Mouse (Mus musculus) hindbrain, embryonic 14.5 days (tissue): ENCODE results near the gene Cxcr5. TPM values are rescaled to one million over a fixed set of nuclear protein-coding genes. Genes with fewer than 3 reads are reported as not detected.

ENCODE experiments used
- ATAC-seq: fragments of 200-750 bp; cut with Nextera tagmentation; 2 replicates; pipeline ENCODE4 v1.8.0; 2017; ENCODE audit warnings: moderate number of reproducible peaks, mild to moderate bottlenecking, moderate TSS enrichment, moderate library complexity; ENCODE audit not compliant: low FRiP score
- DNase-seq: peaks from one replicate; pipeline ENCODE4 v3.0.0-alpha.2; 2015; ENCODE audit warnings: low spot score
- H3K27ac ChIP-seq: fragments of 300-500 bp; sonication (generic); 2 replicates; pipeline ENCODE4 v1.5.1; 2014; ENCODE audit warnings: mild to moderate bottlenecking, moderate library complexity
- H3K27me3 ChIP-seq: fragments of 300-500 bp; sonication (generic); 2 replicates; pipeline ENCODE4 v1.6.1; 2014; ENCODE audit warnings: mild to moderate bottlenecking, low read length, mixed read lengths; ENCODE audit not compliant: control insufficient read depth, insufficient read depth
- H3K36me3 ChIP-seq: fragments of 300-500 bp; sonication (generic); replicated peaks from 2 replicates; pipeline ENCODE4 v1.6.1; 2014; ENCODE audit not compliant: control insufficient read depth, insufficient read depth
- H3K4me1 ChIP-seq: fragments of 300-500 bp; sonication (generic); replicated peaks from 2 replicates; pipeline ENCODE4 v1.6.1; 2014; ENCODE audit warnings: antibody characterized with exemption, low read length, mixed read lengths; ENCODE audit not compliant: control insufficient read depth, insufficient read depth
- H3K4me2 ChIP-seq: fragments of 300-500 bp; sonication (generic); replicated peaks from 2 replicates; pipeline ENCODE4 v1.6.1; 2014; ENCODE audit warnings: mild to moderate bottlenecking, moderate library complexity
- H3K4me3 ChIP-seq: fragments of 300-500 bp; sonication (generic); replicated peaks from 2 replicates; pipeline ENCODE4 v1.5.1; 2014; ENCODE audit warnings: mild to moderate bottlenecking, low read length
- H3K9ac ChIP-seq: fragments of 300-500 bp; sonication (generic); 2 replicates; pipeline ENCODE4 v1.6.1; 2014
- H3K9me3 ChIP-seq: fragments of 300-500 bp; sonication (generic); 2 replicates; pipeline ENCODE4 v1.6.1; 2016; ENCODE audit warnings: low read length; ENCODE audit not compliant: control insufficient read depth
- WGBS: fragments of 180-500 bp; shearing (Covaris S2); extraction: QIAGEN DNeasy Blood & Tissue Kit; methylation state at CpG from one replicate; pipeline ENCODE4 v1.1.7; 2014; 5-methylcytosine and 5-hydroxymethylcytosine counted together
- polyA plus RNA-seq: library from polyadenylated mRNA; unstranded; fragments of >200 nt; fragmentation: Nextera tagmentation; extraction: Ambion mirVana; gene quantifications from 2 replicates; pipeline ENCODE4 v1.2.1, GENCODE M21; 2014

The Cxcr5 gene
- polyA plus RNA-seq = not detected in 2 replicates

- WGBS = 49% methylated on average over 4 of the region's 4 CpGs
- Histone ChIP-seq H3K27ac (no peak within 1 kb of the TSS), H3K36me3 (no peaks in the 10 kb centered on the region), H3K9me3 (no peaks in the 10 kb centered on the region), H3K4me1 (no peaks in the 10 kb centered on the region), H3K9ac (no peak within 1 kb of the TSS), H3K27me3 (no peaks in the 10 kb centered on the region), H3K4me3 (no peak within 1 kb of the TSS), H3K4me2 (no peak within 1 kb of the TSS)
- ATAC-seq = no peak
- no peak for DNase-seq
Observed at GRCm38 (mm10) chr9:44561597-44561996, at the start of gene Cxcr5. Gene Cxcr5, minus strand, starts transcription at chr9:44561877.

GRCm38 (mm10) chr9:44610371-44610770 is 48.7 kb upstream of the Cxcr5 start:
- ATAC-seq = no peak
- H3K9me3 ChIP-seq = no peaks in the 10 kb centered on the region

DNA sequence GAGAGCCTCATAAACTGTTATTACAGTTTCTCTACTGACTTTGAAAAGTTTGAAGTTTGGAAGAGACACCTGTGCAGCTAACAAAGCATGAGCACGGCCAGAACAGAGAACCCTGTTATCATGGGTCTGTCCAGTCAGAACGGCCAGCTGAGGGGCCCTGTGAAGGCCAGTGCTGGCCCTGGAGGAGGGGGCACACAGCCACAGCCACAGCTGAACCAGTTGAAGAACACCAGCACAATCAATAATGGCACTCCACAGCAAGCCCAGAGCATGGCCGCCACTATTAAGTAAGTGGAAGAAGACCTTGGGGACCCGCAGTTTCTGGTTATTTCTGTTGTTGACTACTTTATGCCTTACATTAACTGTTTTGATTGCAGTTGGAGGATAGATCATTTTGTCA is 45.6 kb upstream of the Cxcr5 start:
- Histone ChIP-seq H3K9me3 (no peaks in the 10 kb centered on the region), H3K4me1 (peaks cover 37% of the 10 kb centered on the region), H3K36me3 (peaks cover 50% of the 10 kb centered on the region), H3K4me3 (peak overlapping the region; percentile 100), H3K27ac (no peak overlapping the region), H3K9ac (peak overlapping the region; percentile 28; the same call in 1 of the 2 replicates), H3K27me3 (no peaks in the 10 kb centered on the region), H3K4me2 (peak overlapping the region; percentile 84)
- WGBS = 56% methylated on average over 4 of the region's 4 CpGs
- no peak for DNase-seq
- ATAC-seq = no peak

More at GRCm38 (mm10) chr9:44610371-44610770, 48.7 kb upstream of the Cxcr5 start:
- no peak overlapping the region for H3K4me3 ChIP-seq
- no peak for DNase-seq
- H3K27ac ChIP-seq = no peak overlapping the region
- H3K4me1 ChIP-seq = peaks cover 30% of the 10 kb centered on the region
- peaks cover 81% of the 10 kb centered on the region for H3K36me3 ChIP-seq
- no peak overlapping the region for H3K9ac ChIP-seq
- WGBS = 98% methylated on average over 25 of the region's 25 CpGs
- H3K4me2 ChIP-seq = no peak overlapping the region
- no peaks in the 10 kb centered on the region for H3K27me3 ChIP-seq

GRCm38 (mm10) chr9:44606646-44607045 is 45.0 kb upstream of the Cxcr5 start:
- H3K36me3 ChIP-seq = peaks cover 44% of the 10 kb centered on the region
- no peak for DNase-seq
- peaks cover 37% of the 10 kb centered on the region for H3K4me1 ChIP-seq
- no peaks in the 10 kb centered on the region for H3K9me3 ChIP-seq
- H3K9ac ChIP-seq = no peak overlapping the region
- peak overlapping the region; percentile 100 for H3K4me3 ChIP-seq
- WGBS = 68% methylated on average over 4 of the region's 4 CpGs
- ATAC-seq = no peak
- H3K27ac ChIP-seq = no peak overlapping the region
- H3K27me3 ChIP-seq = no peaks in the 10 kb centered on the region
- peak overlapping the region; percentile 84 for H3K4me2 ChIP-seq

DNA sequence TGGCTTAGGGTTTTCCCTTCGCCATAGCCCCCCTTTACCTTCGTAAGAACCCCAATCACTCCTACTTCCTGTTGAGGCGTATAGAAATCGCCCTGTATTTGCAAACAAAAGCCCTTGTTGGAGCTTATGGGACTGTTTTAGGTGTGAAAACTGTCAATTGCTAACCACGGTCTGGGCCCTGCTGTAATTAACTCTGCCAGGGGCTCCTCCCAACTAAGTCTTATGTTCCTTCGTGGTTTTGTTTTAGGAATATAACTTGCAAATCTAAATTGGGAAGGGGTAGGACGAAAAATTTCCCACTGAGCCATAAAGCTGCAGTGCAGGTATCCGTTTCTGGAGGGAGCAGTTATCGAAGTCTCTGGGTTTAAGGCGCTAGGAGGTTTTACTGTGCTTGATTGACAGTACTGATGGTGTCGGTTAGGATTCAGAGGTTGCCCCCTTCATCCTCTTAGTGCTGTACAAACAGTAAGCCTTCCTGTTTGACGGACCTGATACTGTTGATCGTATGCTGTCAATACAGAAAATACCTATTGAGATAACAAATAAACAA is 44.0 kb upstream of the Cxcr5 start:
- H3K27me3 ChIP-seq = no peaks in the 10 kb centered on the region
- ATAC-seq = no peak
- peak overlapping the region; percentile 100 for H3K9ac ChIP-seq
- peak overlapping the region; percentile 100 for H3K27ac ChIP-seq
- H3K4me1 ChIP-seq = peaks cover 37% of the 10 kb centered on the region
- H3K4me2 ChIP-seq = peak overlapping the region; percentile 84
- WGBS = under 1% methylated on average over 13 of the region's 13 CpGs
- H3K9me3 ChIP-seq = no peaks in the 10 kb centered on the region
- peak overlapping the region; percentile 100 for H3K4me3 ChIP-seq
- peak; percentile 57 for DNase-seq
- peaks cover 35% of the 10 kb centered on the region for H3K36me3 ChIP-seq

- peak; percentile 75 for ATAC-seq
- Histone ChIP-seq H3K9me3 (no peaks in the 10 kb centered on the region), H3K4me3 (peak within 1 kb of the TSS; percentile 100), H3K4me2 (peak within 1 kb of the TSS; percentile 84), H3K27me3 (no peaks in the 10 kb centered on the region), H3K4me1 (peaks cover 37% of the 10 kb centered on the region), H3K36me3 (peaks cover 29% of the 10 kb centered on the region), H3K9ac (peak within 1 kb of the TSS; percentile 100), H3K27ac (peak within 1 kb of the TSS; percentile 100)
- peak; percentile 38 for DNase-seq
- under 1% methylated on average over 61 of the region's 80 CpGs for WGBS
Observed at GRCm38 (mm10) chr9:44604779-44605615, 43.3 kb upstream of the Cxcr5 start, which contains the start of gene Ddx6. Gene Ddx6, plus strand, starts transcription at chr9:44604892.

- H3K9me3 ChIP-seq = no peaks in the 10 kb centered on the region
- H3K27me3 ChIP-seq = no peaks in the 10 kb centered on the region
- peak; percentile 73 for DNase-seq
- H3K4me2 ChIP-seq = peak overlapping the region; percentile 75
- H3K36me3 ChIP-seq = peaks cover 23% of the 10 kb centered on the region
- WGBS = 1% methylated on average over 50 of the region's 65 CpGs
- H3K27ac ChIP-seq = peak overlapping the region; percentile 100
- peaks cover 42% of the 10 kb centered on the region for H3K4me1 ChIP-seq
- H3K9ac ChIP-seq = peak overlapping the region; percentile 100
- H3K4me3 ChIP-seq = peak overlapping the region; percentile 100
- peak; percentile 80 for ATAC-seq
Observed at GRCm38 (mm10) chr9:44604290-44604778, 42.7 kb upstream of the Cxcr5 start.

DNA sequence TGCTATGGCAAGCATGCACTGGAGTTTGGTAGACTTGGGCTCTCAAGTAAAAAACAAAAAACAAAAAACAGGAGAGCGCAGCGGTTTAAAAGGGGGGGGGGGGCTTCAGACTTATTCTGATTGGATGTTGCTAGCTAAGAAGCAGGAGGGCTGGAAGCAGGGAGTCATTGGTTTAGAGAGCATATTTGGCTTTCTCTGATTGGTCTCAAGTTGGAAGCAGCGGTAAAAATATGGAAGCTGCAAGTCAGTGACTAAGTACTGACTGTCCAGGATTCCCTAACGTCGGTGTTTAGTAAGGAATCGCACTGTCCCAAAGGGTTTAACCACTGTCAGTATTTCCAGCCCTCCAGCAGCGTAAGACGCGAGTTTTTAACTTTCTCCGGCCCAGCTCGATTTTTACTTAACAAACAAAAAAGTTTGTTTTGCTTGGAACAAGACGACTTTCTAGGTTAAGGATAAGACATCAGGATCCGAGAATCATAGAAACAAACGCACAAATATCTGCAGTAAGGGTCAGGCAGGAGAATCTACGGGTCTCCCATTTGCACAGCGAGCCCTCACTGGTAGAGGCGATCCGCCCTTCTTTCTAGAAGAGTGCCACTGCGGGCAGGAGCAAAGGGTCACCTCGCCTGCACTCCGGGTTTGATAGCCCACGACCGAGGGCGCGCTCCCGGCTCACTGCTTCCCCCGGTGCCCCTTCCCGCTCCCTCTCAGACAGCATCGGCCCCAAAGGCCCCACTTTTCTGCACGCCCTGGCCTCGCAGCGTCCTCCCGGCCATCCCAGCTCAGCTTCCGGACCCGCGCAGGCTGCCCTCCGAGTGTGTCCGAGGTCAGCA is 42.0 kb upstream of the Cxcr5 start:
- H3K9ac ChIP-seq = peak overlapping the region; percentile 100
- under 1% methylated on average over 38 of the region's 38 CpGs for WGBS

More for the DNA sequence above, 42.0 kb upstream of the Cxcr5 start:
- H3K4me3 ChIP-seq = peak overlapping the region; percentile 100
- H3K9me3 ChIP-seq = no peaks in the 10 kb centered on the region
- peaks cover 16% of the 10 kb centered on the region for H3K36me3 ChIP-seq
- no peaks in the 10 kb centered on the region for H3K27me3 ChIP-seq
- ATAC-seq (peak; percentile 47), DNase-seq (peak; percentile 76)
- H3K4me1 ChIP-seq = peaks cover 42% of the 10 kb centered on the region
- peak overlapping the region; percentile 75 for H3K4me2 ChIP-seq
- H3K27ac ChIP-seq = peak overlapping the region; percentile 100
